Mouse (Mus musculus) left cerebral cortex, postnatal 36 days (tissue): ENCODE data around the gene Prokr2. TPM values are rescaled to one million over a fixed set of nuclear protein-coding genes. Genes with fewer than 3 reads are reported as not detected.

Experiments used
- DNase-seq, 2 experiments: peaks; one replicate each; pipeline ENCODE4 v3.0.0; 2021 to 2022; ENCODE audit warnings: low spot score in 2 of 2, mixed read lengths in 1 of 2
- intact Hi-C: fragments of 180-260 bp; cut with DNase I; formaldehyde crosslinking; loops from one replicate; pipeline ENCODE4 v1.15.1; 2025
- total RNA-seq, 2 experiments: library from RNA; stranded (reverse); gene quantifications; 2 replicates each; pipeline ENCODE4 v1.2.3; 2021

The Prokr2 gene
- 1 to 10 TPM; 1.0 to 4.5 TPM for total RNA-seq

- DNase-seq: no peak
- intact Hi-C loops: no loop called here
Observed at GRCm38 (mm10) chr2:132385194-132385838, at the start of gene Prokr2. TSS of gene Prokr2 (minus strand) at chr2:132385447.

- no peak for DNase-seq
- intact Hi-C loops: no loop called here
Observed at GRCm38 (mm10) chr2:132427160-132427941, 42.1 kb upstream of the Prokr2 start.

GRCm38 (mm10) chr2:132425576-132425975 lies 40.3 kb upstream of the Prokr2 start:
- DNase-seq: no peak
- intact Hi-C loops: no loop called here

- no peak for DNase-seq
- intact Hi-C loops: no loop called here
Observed at GRCm38 (mm10) chr2:132423411-132424047, 38.3 kb upstream of the Prokr2 start.

GRCm38 (mm10) chr2:132422846-132423245 lies 37.6 kb upstream of the Prokr2 start:
- intact Hi-C loops: no loop called here
- peak in 1 of 2 experiments; percentile 11 for DNase-seq

GRCm38 (mm10) chr2:132418414-132418813 lies 33.2 kb upstream of the Prokr2 start:
- DNase-seq: no peak
- intact Hi-C loops: no loop called here

GRCm38 (mm10) chr2:132410126-132410525 lies 24.9 kb upstream of the Prokr2 start:
- no peak for DNase-seq
- intact Hi-C loops: no loop called here

GRCm38 (mm10) chr2:132398136-132398535 lies 12.9 kb upstream of the Prokr2 start:
- intact Hi-C loops: no loop called here
- no peak for DNase-seq

- intact Hi-C loops: no loop called here
- DNase-seq: no peak
Observed at GRCm38 (mm10) chr2:132395753-132396152, 10.5 kb upstream of the Prokr2 start.

- intact Hi-C loops: no loop called here
- DNase-seq: no peak
Observed at GRCm38 (mm10) chr2:132390607-132391160, 5.4 kb upstream of the Prokr2 start.

- DNase-seq: no peak
- intact Hi-C loops: loop anchor here (2.0 kb wide), 1 partner anchor 93 kb away; no protein-coding TSS in a partner anchor
Observed at GRCm38 (mm10) chr2:132389562-132389961, 4.3 kb upstream of the Prokr2 start.

GRCm38 (mm10) chr2:132384511-132385193 lies 595 bp downstream of the Prokr2 start:
- intact Hi-C loops: no loop called here
- no peak for DNase-seq

GRCm38 (mm10) chr2:132382308-132382707 lies 2.9 kb downstream of the Prokr2 start:
- intact Hi-C loops: no loop called here
- DNase-seq: no peak

GRCm38 (mm10) chr2:132379690-132380089 lies 5.6 kb downstream of the Prokr2 start:
- intact Hi-C loops: no loop called here
- no peak for DNase-seq

GRCm38 (mm10) chr2:132378602-132379150 lies 6.6 kb downstream of the Prokr2 start:
- DNase-seq: no peak
- intact Hi-C loops: no loop called here

GRCm38 (mm10) chr2:132377436-132377835 lies 7.8 kb downstream of the Prokr2 start:
- DNase-seq: no peak
- intact Hi-C loops: no loop called here

GRCm38 (mm10) chr2:132375721-132376120 lies 9.5 kb downstream of the Prokr2 start:
- no peak for DNase-seq
- intact Hi-C loops: no loop called here

- intact Hi-C loops: no loop called here
Observed at GRCm38 (mm10) chr2:132375135-132375534, 10.1 kb downstream of the Prokr2 start.

GRCm38 (mm10) chr2:132373748-132374147 lies 11.5 kb downstream of the Prokr2 start:
- no peak for DNase-seq
- intact Hi-C loops: no loop called here

More at GRCm38 (mm10) chr2:132375135-132375534, 10.1 kb downstream of the Prokr2 start:
- no peak for DNase-seq
